Mouse (Mus musculus) kidney, embryonic 16.5 days (tissue): ENCODE results near the gene Adcy9. TPM values are rescaled to one million over a fixed set of nuclear protein-coding genes. Genes with fewer than 3 reads are reported as not detected.

Source experiments
- ATAC-seq: fragments of 200-750 bp; cut with Nextera tagmentation; 2 replicates; pipeline ENCODE4 v1.8.0; 2017; ENCODE audit warnings: moderate TSS enrichment; ENCODE audit not compliant: low FRiP score, low TSS enrichment
- H3K27ac ChIP-seq: fragments of 300-500 bp; sonication (generic); 2 replicates; pipeline ENCODE4 v1.5.1; 2014; ENCODE audit warnings: low read length
- H3K27me3 ChIP-seq: fragments of 300-500 bp; sonication (generic); 2 replicates; pipeline ENCODE4 v1.6.1; 2014; ENCODE audit warnings: low read length, control low read depth, mixed read lengths; ENCODE audit not compliant: insufficient read depth
- H3K36me3 ChIP-seq: fragments of 300-500 bp; sonication (generic); 2 replicates; pipeline ENCODE4 v1.6.1; 2014; ENCODE audit warnings: low read length, control low read depth, mixed read lengths; ENCODE audit not compliant: insufficient read depth
- H3K4me1 ChIP-seq: fragments of 300-500 bp; sonication (generic); 2 replicates; pipeline ENCODE4 v1.6.1; 2014; ENCODE audit warnings: low read length, control low read depth, mixed read lengths; ENCODE audit not compliant: insufficient read depth
- H3K4me2 ChIP-seq: fragments of 300-500 bp; sonication (generic); replicated peaks from 2 replicates; pipeline ENCODE4 v1.6.1; 2014; ENCODE audit warnings: low read depth, low read length
- H3K4me3 ChIP-seq: fragments of 300-500 bp; sonication (generic); 2 replicates; pipeline ENCODE4 v1.5.1; 2014; ENCODE audit warnings: mild to moderate bottlenecking, low read length
- H3K9ac ChIP-seq: fragments of 300-500 bp; sonication (generic); replicated peaks from 2 replicates; pipeline ENCODE4 v1.6.1; 2014; ENCODE audit warnings: low read length
- H3K9me3 ChIP-seq: fragments of 300-500 bp; sonication (generic); 2 replicates; pipeline ENCODE4 v1.6.1; 2016; ENCODE audit warnings: low read length, control low read depth
- WGBS: fragments of 180-500 bp; shearing (Covaris S2); extraction: QIAGEN DNeasy Blood & Tissue Kit; methylation state at CpG from one replicate; pipeline ENCODE4 v1.1.7; 2014; 5-methylcytosine and 5-hydroxymethylcytosine counted together
- polyA plus RNA-seq: library from polyadenylated mRNA; unstranded; fragments of >200 nt; fragmentation: Nextera tagmentation; extraction: Ambion mirVana; gene quantifications from 2 replicates; pipeline ENCODE4 v1.2.1, GENCODE M21; 2015

The Adcy9 gene
- polyA plus RNA-seq, 1 experiment from 2014 or later = 1.1 TPM

GRCm38 (mm10) chr16:4333788-4334187, 86.5 kb downstream of the Adcy9 start:
- Histone ChIP-seq H3K36me3 (no peaks in the 10 kb centered on the region), H3K4me2 (no peak overlapping the region), H3K9ac (no peak overlapping the region), H3K4me1 (no peaks in the 10 kb centered on the region), H3K4me3 (no peak overlapping the region), H3K27ac (no peak overlapping the region), H3K27me3 (no peaks in the 10 kb centered on the region), H3K9me3 (no peaks in the 10 kb centered on the region)
- 84% methylated on average over 5 of the region's 5 CpGs for WGBS
- ATAC-seq = no peak

GRCm38 (mm10) chr16:4333371-4333770, 86.9 kb downstream of the Adcy9 start:
- H3K36me3 ChIP-seq = no peaks in the 10 kb centered on the region
- ATAC-seq = no peak
- no peaks in the 10 kb centered on the region for H3K9me3 ChIP-seq
- no peak overlapping the region for H3K4me2 ChIP-seq
- H3K27ac ChIP-seq = no peak overlapping the region
- H3K9ac ChIP-seq = no peak overlapping the region
- H3K4me1 ChIP-seq = no peaks in the 10 kb centered on the region
- H3K4me3 ChIP-seq = no peak overlapping the region
- 79% methylated on average over 2 of the region's 2 CpGs for WGBS
- H3K27me3 ChIP-seq = no peaks in the 10 kb centered on the region

GRCm38 (mm10) chr16:4327081-4327480, 93.2 kb downstream of the Adcy9 start:
- Histone ChIP-seq H3K4me1 (no peaks in the 10 kb centered on the region), H3K9ac (no peak overlapping the region), H3K4me3 (no peak overlapping the region), H3K36me3 (no peaks in the 10 kb centered on the region), H3K4me2 (no peak overlapping the region), H3K27me3 (no peaks in the 10 kb centered on the region), H3K27ac (no peak overlapping the region), H3K9me3 (no peaks in the 10 kb centered on the region)
- ATAC-seq = no peak

- Histone ChIP-seq H3K4me3 (no peak overlapping the region), H3K27ac (no peak overlapping the region), H3K4me2 (no peak overlapping the region), H3K9ac (no peak overlapping the region), H3K9me3 (no peaks in the 10 kb centered on the region), H3K4me1 (no peaks in the 10 kb centered on the region), H3K36me3 (no peaks in the 10 kb centered on the region), H3K27me3 (no peaks in the 10 kb centered on the region)
- 87% methylated on average over 2 of the region's 2 CpGs for WGBS
- ATAC-seq = no peak
Measured at GRCm38 (mm10) chr16:4325801-4326200, 94.5 kb downstream of the Adcy9 start.

GRCm38 (mm10) chr16:4324967-4325366, 95.3 kb downstream of the Adcy9 start:
- H3K27me3 ChIP-seq = no peaks in the 10 kb centered on the region
- H3K4me3 ChIP-seq = no peak overlapping the region
- H3K27ac ChIP-seq = no peak overlapping the region
- H3K4me1 ChIP-seq = no peaks in the 10 kb centered on the region
- H3K4me2 ChIP-seq = no peak overlapping the region
- no peak for ATAC-seq
- H3K9me3 ChIP-seq = no peaks in the 10 kb centered on the region
- no peaks in the 10 kb centered on the region for H3K36me3 ChIP-seq
- no peak overlapping the region for H3K9ac ChIP-seq

- Histone ChIP-seq H3K4me1 (peaks cover 3% of the 10 kb centered on the region; the same call in 1 of the 2 replicates), H3K4me3 (no peak overlapping the region), H3K9me3 (no peaks in the 10 kb centered on the region), H3K9ac (no peak overlapping the region; the same call in 1 of the 2 replicates), H3K4me2 (no peak overlapping the region), H3K27ac (no peak overlapping the region), H3K36me3 (no peaks in the 10 kb centered on the region), H3K27me3 (no peaks in the 10 kb centered on the region)
- WGBS = 59% methylated on average over 3 of the region's 3 CpGs
- no peak for ATAC-seq
Measured at GRCm38 (mm10) chr16:4320856-4321255, 99.4 kb downstream of the Adcy9 start.

GRCm38 (mm10) chr16:4318001-4318526, 102.2 kb downstream of the Adcy9 start:
- Histone ChIP-seq H3K9me3 (no peaks in the 10 kb centered on the region), H3K27ac (no peak overlapping the region), H3K27me3 (no peaks in the 10 kb centered on the region), H3K4me1 (peaks cover 3% of the 10 kb centered on the region; the same call in 1 of the 2 replicates), H3K36me3 (no peaks in the 10 kb centered on the region), H3K4me3 (no peak overlapping the region), H3K4me2 (no peak overlapping the region), H3K9ac (no peak overlapping the region)
- ATAC-seq = no peak
- WGBS = 71% methylated on average over 6 of the region's 6 CpGs

GRCm38 (mm10) chr16:4316094-4316474, 104.2 kb downstream of the Adcy9 start:
- H3K27me3 ChIP-seq = no peaks in the 10 kb centered on the region
- peaks cover 3% of the 10 kb centered on the region; the same call in 1 of the 2 replicates for H3K4me1 ChIP-seq
- no peak overlapping the region for H3K4me2 ChIP-seq
- ATAC-seq = peak; percentile 43; the same call in 1 of the 2 replicates
- H3K9ac ChIP-seq = no peak overlapping the region
- H3K27ac ChIP-seq = no peak overlapping the region
- H3K4me3 ChIP-seq = no peak overlapping the region
- H3K9me3 ChIP-seq = no peaks in the 10 kb centered on the region
- H3K36me3 ChIP-seq = no peaks in the 10 kb centered on the region
- WGBS = 32% methylated on average over 3 of the region's 3 CpGs

GRCm38 (mm10) chr16:4315352-4316093, 104.8 kb downstream of the Adcy9 start:
- H3K9ac ChIP-seq = no peak overlapping the region
- no peak overlapping the region for H3K4me2 ChIP-seq
- no peaks in the 10 kb centered on the region for H3K27me3 ChIP-seq
- no peaks in the 10 kb centered on the region for H3K9me3 ChIP-seq
- H3K4me3 ChIP-seq = no peak overlapping the region
- peaks cover 3% of the 10 kb centered on the region; the same call in 1 of the 2 replicates for H3K4me1 ChIP-seq
- no peak for ATAC-seq
- no peak overlapping the region for H3K27ac ChIP-seq
- H3K36me3 ChIP-seq = no peaks in the 10 kb centered on the region
- 76% methylated on average over 2 of the region's 2 CpGs for WGBS

- Histone ChIP-seq H3K4me1 (peaks cover 3% of the 10 kb centered on the region; the same call in 1 of the 2 replicates), H3K9ac (no peak overlapping the region), H3K27ac (no peak overlapping the region), H3K4me2 (no peak overlapping the region), H3K9me3 (no peaks in the 10 kb centered on the region), H3K36me3 (no peaks in the 10 kb centered on the region), H3K4me3 (no peak overlapping the region), H3K27me3 (no peaks in the 10 kb centered on the region)
- WGBS = 89% methylated on average over 4 of the region's 4 CpGs
- no peak for ATAC-seq
Measured at GRCm38 (mm10) chr16:4314891-4315290, 105.4 kb downstream of the Adcy9 start.
